Mouse (Mus musculus) liver, adult 2 months (tissue): ENCODE data around the gene Dock3.

Experiments used
- CTCF ChIP-seq: fragments of 200-500 bp; IDR thresholded peaks from 2 replicates; pipeline ENCODE4 v1.5.1; 2011; ENCODE audit warnings: low read depth, low read length, control low read depth
- POLR2A ChIP-seq: fragments of 200-500 bp; IDR thresholded peaks from 2 replicates; pipeline ENCODE4 v1.6.1; 2011; ENCODE audit warnings: low read length, control low read depth; ENCODE audit not compliant: insufficient read depth; ENCODE audit errors: extremely low read depth

- TF ChIP-seq POLR2A (no peak), CTCF (no peak)
These were observed 316.8 kb downstream of the Dock3 start for GRCm38 (mm10) chr9:106914878-106915277.
